Mouse (Mus musculus) CD4-positive, CD25-positive, alpha-beta regulatory T cell, adult 4 months (primary cell): Measurements from ENCODE around the gene Coa4. TPM values are rescaled to one million over a fixed set of nuclear protein-coding genes. Genes with fewer than 3 reads are reported as not detected.

Source experiments
- ATAC-seq: one replicate; pipeline ENCODE4 v1.8.0; 2017
- polyA plus RNA-seq, 2 experiments: library from polyadenylated mRNA; unstranded; fragments of 100-300 nt; shearing (Covaris generic); gene quantifications; one replicate each; pipeline ENCODE4 v1.2.1; 2017

The Coa4 gene
- polyA plus RNA-seq = 10 to 100 TPM; 22.0 to 29.5 TPM

DNA sequence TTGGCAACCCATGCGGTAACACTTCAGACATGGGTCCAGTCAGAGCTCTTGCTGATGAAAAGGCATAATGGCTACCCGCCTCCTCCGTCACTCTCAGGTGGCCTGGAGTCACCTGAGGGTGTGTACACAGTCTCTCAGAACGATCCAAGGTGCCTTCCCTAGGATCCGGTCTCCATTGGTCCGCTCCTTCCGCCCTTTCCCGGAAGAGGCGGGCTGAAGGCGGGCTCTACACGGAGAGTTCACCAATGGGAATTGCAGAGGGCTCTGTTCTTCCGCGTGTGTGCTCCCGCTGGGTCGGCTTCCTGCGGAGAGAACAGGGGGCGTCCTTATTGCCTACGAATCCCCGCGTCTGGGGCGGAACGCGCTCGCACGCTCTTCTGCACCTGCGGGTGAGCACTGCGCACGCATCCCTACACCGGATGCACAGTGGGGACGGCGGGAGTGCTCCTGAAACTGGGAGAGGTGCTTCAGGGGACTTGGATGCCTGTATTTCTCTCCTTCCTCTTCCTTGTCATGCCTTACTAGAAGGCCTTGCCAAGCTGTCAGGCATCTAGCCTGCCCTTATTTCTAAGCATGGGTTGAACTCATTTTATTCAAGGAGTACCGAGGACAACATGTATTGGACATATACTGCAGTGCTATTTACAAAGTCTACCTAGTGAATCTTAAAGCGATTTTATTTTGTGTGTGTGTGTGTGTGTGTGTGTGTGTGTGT lies at the start of gene Coa4:
Coa4 (plus strand) TSS at position 268 of the 715 bp plus-strand sequence.
- peak; percentile 100 for ATAC-seq

GRCm38 (mm10) chr7:100487301-100487700 lies 49.6 kb upstream of the Coa4 start:
- no peak for ATAC-seq

GRCm38 (mm10) chr7:100488474-100489048 lies 48.3 kb upstream of the Coa4 start:
- ATAC-seq = no peak

DNA sequence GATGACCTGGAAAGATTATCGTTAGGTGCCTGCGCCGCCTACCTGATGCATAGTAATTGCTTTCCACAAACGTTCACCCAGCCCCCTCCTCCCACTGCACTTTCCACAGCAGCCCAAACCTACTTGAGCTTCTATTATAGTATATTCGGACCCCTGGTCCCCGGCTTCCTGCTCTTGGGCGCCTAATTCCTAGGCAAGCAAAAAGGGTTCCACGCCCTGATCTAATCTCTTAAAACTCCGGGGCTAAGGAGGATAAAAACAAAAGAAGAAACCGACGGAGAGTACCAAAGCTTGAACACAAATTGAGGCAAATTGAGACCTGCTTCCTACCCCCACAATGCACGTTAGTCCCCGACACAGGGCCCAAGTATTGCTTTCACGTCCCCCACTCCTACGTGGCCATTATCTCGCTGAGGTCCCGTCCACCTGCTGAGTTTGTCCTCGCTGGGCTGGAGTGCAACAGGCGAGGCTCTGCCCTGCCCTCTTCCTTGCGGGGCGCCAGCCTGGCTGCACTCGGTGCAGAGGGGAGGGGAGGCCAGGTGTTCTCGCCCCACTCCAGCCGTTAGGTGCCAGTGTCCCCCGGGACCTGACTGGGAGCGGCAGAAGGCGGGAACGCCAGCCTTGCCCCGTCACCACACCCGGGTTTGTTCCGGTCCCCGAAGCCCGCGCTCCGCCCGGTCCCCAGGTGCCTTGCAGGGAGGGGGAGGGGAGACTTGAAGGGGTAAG lies 44.3 kb upstream of the Coa4 start:
- ATAC-seq = peak; percentile 16

GRCm38 (mm10) chr7:100493117-100493483 lies 43.8 kb upstream of the Coa4 start, which contains the start of gene Ucp2:
Gene Ucp2, plus strand, starts transcription at chr7:100493337.
- peak; percentile 62 for ATAC-seq

- ATAC-seq = peak; percentile 10
Observed at GRCm38 (mm10) chr7:100493484-100494414, 43.1 kb upstream of the Coa4 start.

DNA sequence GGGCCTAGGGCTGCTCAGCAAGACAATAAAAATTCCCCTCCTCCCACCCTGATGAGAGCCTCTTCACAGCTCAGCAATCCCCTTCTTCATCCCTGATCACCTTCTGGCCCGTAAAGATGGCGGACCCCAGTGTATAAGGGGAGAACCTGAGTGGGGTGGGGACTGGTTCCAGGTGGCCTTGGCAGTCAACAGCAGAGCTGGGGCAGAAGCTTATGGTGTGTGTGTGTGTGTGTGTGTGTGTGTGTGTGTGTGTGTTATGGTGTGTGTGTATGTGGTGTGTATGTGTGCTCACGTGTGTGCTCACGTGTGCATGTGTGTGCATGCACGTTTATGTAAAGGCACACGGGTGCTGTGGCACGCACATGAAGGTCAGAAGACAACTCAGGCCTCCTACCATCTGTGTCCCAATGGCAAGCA lies 42.4 kb upstream of the Coa4 start:
- ATAC-seq = no peak

DNA sequence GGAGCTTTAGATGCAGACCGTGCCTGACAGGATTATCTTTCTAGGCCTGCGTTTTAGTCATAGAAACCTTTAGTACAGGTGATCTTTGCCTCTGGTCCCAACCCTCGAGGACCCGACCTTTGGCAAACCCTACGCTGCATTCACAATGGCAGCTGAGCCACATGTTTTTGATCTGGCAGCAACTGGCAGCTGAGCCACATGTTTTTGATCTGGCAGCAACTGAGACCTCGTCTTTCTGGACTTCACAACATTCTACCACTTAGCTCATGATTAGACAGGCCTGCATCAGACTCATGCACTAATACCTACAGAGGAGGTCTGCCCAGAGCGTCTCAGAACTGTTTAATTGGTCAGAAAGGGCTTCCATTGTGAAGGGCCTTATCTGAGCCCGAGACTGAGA lies 41.8 kb upstream of the Coa4 start:
- ATAC-seq = no peak

- peak; percentile 80 for ATAC-seq
Observed at GRCm38 (mm10) chr7:100495581-100496251, 41.2 kb upstream of the Coa4 start.

DNA sequence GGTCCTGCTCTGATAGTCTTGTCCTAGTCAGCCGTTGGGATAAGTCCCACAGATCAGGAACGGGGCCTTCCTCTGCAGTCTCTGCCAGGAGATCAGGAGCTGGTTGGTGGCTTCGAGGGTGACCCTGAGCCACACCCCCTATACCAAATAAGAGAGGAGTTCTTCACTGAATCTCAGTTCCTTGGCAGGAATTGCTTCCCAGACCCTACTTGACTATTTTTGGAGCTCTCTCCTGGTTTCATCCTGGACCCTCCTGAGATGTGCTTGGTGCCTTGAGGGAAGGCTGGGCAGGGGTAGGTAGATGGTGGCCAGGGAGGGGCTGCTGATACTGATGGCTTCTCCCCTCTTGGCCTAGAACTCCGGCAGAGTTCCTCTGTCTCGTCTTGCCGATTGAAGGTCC lies 40.5 kb upstream of the Coa4 start:
- no peak for ATAC-seq

GRCm38 (mm10) chr7:100496791-100497190 lies 40.1 kb upstream of the Coa4 start:
- no peak for ATAC-seq

- no peak for ATAC-seq
Observed at GRCm38 (mm10) chr7:100497402-100497801, 39.5 kb upstream of the Coa4 start.

GRCm38 (mm10) chr7:100497982-100498381 lies 38.9 kb upstream of the Coa4 start:
- ATAC-seq = no peak

DNA sequence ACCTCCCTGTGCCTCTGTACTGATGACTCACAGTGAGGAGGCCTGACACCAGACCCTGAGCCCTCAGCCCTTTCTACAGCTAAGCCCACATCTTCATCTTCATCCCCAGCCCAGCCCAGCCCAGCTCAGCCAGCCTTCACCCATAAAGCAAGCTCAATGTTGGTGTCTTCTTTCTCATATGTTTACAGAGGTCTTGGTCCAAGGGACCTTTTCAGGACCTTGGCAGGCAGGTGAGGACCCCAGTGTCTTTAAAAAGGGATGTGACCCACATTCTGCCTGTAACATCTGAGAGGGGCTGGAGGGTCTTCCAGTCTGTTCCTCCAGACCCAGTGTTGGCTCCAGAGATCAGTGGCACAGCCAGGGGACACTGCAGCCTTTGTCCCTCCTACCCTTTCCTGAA lies 37.4 kb upstream of the Coa4 start:
- ATAC-seq = no peak

GRCm38 (mm10) chr7:100500276-100500977 lies 36.4 kb upstream of the Coa4 start:
- ATAC-seq = no peak

DNA sequence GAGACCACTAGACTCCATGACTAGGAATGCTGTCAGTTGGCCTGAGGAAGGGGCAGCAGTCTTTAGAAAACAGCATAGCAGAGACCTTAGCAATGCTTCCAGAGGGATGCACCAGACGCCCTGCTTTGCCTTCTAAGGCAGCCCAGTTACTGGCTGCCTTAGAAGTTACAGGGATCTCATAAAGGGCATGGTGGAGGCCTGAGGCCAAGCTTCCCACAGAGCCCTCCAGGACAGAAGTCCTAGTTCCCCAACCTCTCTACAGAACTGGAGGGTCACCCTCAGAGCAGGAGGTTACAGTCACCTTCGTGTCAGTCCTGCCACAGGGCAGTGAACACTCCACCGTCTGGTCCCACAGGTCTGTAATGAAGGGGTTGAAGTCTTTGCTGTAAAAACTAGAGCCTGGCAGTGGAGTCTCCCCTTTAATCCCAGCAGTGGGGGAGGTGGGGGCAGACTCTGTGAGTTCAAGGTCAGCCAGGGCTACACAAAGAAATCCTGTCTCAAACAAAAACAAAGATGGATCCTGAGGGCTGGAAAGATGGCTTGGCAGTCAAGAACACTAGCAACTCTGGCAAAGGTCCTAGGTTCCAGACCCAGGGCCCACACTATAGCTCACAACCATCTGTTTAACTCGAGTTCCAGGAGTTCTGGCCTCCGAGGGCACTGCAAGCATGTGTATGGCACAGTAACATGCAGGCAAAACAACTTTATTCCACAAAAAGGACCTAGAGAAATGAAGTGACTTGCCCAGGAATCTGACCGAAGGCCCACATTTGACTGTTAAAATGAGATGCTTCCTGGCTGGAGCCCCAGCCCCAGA lies 35.6 kb upstream of the Coa4 start:
- ATAC-seq = no peak

- ATAC-seq = no peak
Observed at GRCm38 (mm10) chr7:100501844-100502373, 35.0 kb upstream of the Coa4 start.

DNA sequence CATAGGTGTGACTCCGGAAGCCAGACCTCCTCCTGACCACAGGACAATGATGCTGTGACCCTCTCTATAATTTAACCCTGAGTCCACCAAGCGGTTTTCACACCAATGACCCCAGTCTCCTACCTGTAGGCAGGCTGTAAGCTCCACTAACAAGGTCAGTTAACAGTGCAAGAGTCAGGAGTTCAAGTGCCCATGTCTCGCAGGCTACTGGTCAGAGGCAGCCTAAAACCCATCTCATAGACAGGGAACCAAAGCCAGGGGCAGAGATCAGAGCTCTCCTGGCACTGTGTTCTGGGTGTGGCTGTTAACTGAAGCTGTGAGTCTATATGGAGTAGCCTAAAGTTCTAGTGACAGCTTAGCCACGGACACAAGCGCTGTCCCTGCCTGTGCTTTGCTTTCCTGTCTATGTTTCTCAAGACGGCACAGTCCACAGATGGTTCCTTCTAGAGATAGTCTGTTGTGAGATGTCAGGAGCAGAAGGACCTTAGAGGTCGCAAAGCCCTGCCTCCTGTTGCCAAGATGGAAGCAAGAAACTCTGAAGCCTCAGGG lies 34.4 kb upstream of the Coa4 start:
- peak; percentile 10 for ATAC-seq

DNA sequence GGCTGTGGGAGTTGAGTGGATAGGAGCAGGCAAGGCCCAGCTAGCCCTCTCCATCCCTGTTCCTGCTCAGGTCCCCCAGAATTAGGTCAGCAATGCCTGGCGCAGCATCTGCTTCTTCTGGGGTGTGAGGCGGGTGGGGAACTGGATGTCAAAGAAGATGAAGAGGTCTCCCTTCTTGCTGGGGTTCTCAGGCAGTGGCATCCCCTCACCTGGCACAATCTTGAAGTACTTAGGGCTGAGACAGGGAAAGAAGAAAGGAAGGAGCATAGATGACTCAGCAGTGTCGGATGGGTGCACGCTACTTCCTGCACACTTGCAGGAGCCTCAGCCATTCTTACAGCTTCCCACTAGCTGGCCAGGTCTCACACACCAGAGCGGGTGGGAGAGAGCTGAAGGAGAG lies 33.8 kb upstream of the Coa4 start:
- ATAC-seq = peak; percentile 56
